Comparison of ENCODE assay signal across 8 mouse cellular contexts in genomic region chr5:21372493-21373179, GRCm38 (mm10). TPM values are rescaled to one million over a fixed set of nuclear protein-coding genes. Genes with fewer than 3 reads are reported as not detected.
DNase-seq lines count a peak whose midpoint lies in the region; ATAC-seq and TF ChIP-seq lines count a peak whose summit lies in the region.

Gene Fgl2 (plus strand): TSS chr5:21372642.

- WGBS in limb, embryonic 10.5 days = 8% methylated on average over 31 of the region's 31 CpGs
- 6% methylated on average over 31 of the region's 31 CpGs for WGBS in midbrain, embryonic 10.5 days

- ATAC-seq in cerebellum, adult (ENCODE audit: insufficient number of reproducible peaks, low FRiP score, low TSS enrichment) = peak; percentile 62

- peak within 1 kb of the TSS; percentile 34 for H3K4me3 ChIP-seq in cortical plate, adult 2 months (ENCODE audit: insufficient read depth, low read length)
- H3K4me3 ChIP-seq in limb, embryonic 10.5 days = peak within 1 kb of the TSS; percentile 60
- peak within 1 kb of the TSS; percentile 67 for H3K4me3 ChIP-seq in midbrain, embryonic 10.5 days

- TF ChIP-seq POLR2A in cortical plate, adult 2 months (IDR thresholded peaks at IDR 0.05; ENCODE audit: extremely low read depth, insufficient read depth, low read length) = no peak

- H3K27me3 ChIP-seq in limb, embryonic 10.5 days (ENCODE audit: low read depth, poor library complexity, severe bottlenecking) = peaks cover 50% of the 10 kb centered on the region
- H3K27me3 ChIP-seq in midbrain, embryonic 10.5 days (ENCODE audit: low read depth, poor library complexity, severe bottlenecking) = peaks cover 14% of the 10 kb centered on the region

- H3K9me3 ChIP-seq in limb, embryonic 10.5 days (replicated peaks) = no peaks in the 10 kb centered on the region
- H3K9me3 ChIP-seq in midbrain, embryonic 10.5 days (replicated peaks) = no peaks in the 10 kb centered on the region

- no peaks in the 10 kb centered on the region for H3K4me1 ChIP-seq in cortical plate, adult 2 months (ENCODE audit: control insufficient read depth, insufficient read depth, low read length)
- peaks cover 8% of the 10 kb centered on the region for H3K4me1 ChIP-seq in limb, embryonic 10.5 days
- peaks cover 21% of the 10 kb centered on the region for H3K4me1 ChIP-seq in midbrain, embryonic 10.5 days

- intact Hi-C loops in gastrocnemius, postnatal 14 days (cut with DNase I; ENCODE audit: low total_unique reads) = no loop called here

- no peak for TF ChIP-seq CTCF in cortical plate, adult 2 months (IDR thresholded peaks at IDR 0.05; ENCODE audit: extremely low read depth, insufficient read depth, low read length)

- H3K27ac ChIP-seq in cortical plate, adult 2 months (ENCODE audit: insufficient read depth, low read length) = no peak within 1 kb of the TSS
- H3K27ac ChIP-seq in limb, embryonic 10.5 days = peak within 1 kb of the TSS; percentile 66
- peak within 1 kb of the TSS; percentile 86 for H3K27ac ChIP-seq in midbrain, embryonic 10.5 days (replicated peaks)

- no peak for DNase-seq in cerebellum, adult 11 months
- DNase-seq in gastrocnemius, postnatal 14 days = peak; percentile 57
- DNase-seq in induced T-regulatory cell, adult 2 months (ENCODE audit: low read depth) = peak; percentile 69
- peak; percentile 74 for DNase-seq in limb, embryonic 10.5 days (ENCODE audit: low spot score)
- peak; percentile 80 for DNase-seq in midbrain, embryonic 10.5 days (ENCODE audit: low spot score)
- peak; percentile 56 for DNase-seq in right cerebral cortex, postnatal 4 days

- H3K36me3 ChIP-seq in limb, embryonic 10.5 days = no peaks in the 10 kb centered on the region
- H3K36me3 ChIP-seq in midbrain, embryonic 10.5 days = no peaks in the 10 kb centered on the region

RNA-seq across cellular contexts. Expression of gene Fgl2, which starts in this region (rescaled TPM):
- polyA plus RNA-seq in cortical plate, adult 2 months (2012; rRNA removed) = 0.81 and 1.1 TPM in 2 replicates
- 1 to 10 TPM; 5.7 to 6.1 TPM for total RNA-seq in gastrocnemius, postnatal 14 days (2021)
- 0.11 and 0.20 TPM in 2 replicates for polyA plus RNA-seq in limb, embryonic 10.5 days (2016; fragmentation: Nextera tagmentation; extraction: Ambion mirVana)
- polyA plus RNA-seq in midbrain, embryonic 10.5 days (2016; fragmentation: Nextera tagmentation; extraction: Ambion mirVana) = 2.0 and 2.3 TPM in 2 replicates

Comparison
In these comparisons a context has a peak if more than half of its experiments do, and no peak if none do; other contexts are left out.
1. Peak in DNase-seq, H3K4me3 ChIP-seq and H3K27ac ChIP-seq in limb, embryonic 10.5 days; RNA of the gene not detected or under 1 TPM.